Mouse (Mus musculus) cerebellum, adult (tissue): ENCODE data around the gene Fam122c.

Experiments used
- ATAC-seq: cut with Nextera tagmentation; 2 replicates; pipeline ENCODE4 v1.9.2; 2017; ENCODE audit warnings: mild to moderate bottlenecking, moderate library complexity, mixed read lengths; ENCODE audit not compliant: insufficient number of reproducible peaks, low FRiP score, low TSS enrichment

Fam122c gene

DNA sequence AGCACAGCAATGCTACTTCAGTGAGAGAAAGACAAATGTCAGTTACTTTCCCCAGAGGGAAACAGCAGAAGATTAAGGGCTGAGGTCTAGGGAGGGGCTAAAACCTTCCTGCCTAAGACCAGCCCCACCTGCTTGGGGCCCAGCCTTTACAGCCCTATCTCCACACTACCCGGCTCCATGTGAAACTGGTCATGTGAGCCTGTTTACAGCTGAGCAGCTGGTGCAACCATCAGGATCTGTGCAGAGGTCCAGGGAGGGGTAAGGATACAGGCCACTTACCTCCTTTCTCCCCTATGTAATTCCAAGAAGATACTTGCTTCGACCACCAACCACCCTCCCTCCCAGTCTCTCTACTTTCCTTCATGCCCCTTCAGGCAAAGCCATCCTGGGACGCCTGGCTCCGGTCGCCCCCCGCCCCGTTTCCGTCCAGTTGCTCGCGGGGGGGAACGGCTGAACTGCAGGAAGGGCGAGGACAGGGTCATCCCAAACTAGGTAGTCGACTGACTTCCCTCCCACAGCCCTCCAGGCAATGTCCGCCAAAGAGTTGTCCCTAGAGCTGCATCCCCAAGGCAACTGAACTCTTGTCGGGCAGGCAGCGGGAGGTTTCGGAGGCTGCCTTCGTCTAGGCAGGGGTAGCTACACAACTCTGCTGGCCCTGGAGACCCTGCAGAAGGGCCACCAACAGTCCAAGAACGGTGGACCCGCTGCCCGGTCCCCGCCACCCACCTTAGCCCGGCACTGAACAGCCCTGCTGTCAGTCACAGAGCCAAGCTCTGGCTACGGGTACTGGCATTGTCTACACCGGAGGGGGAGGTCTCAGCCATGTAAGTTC is 96.5 kb downstream of the Fam122c start:
- peak; percentile 71 for ATAC-seq

DNA sequence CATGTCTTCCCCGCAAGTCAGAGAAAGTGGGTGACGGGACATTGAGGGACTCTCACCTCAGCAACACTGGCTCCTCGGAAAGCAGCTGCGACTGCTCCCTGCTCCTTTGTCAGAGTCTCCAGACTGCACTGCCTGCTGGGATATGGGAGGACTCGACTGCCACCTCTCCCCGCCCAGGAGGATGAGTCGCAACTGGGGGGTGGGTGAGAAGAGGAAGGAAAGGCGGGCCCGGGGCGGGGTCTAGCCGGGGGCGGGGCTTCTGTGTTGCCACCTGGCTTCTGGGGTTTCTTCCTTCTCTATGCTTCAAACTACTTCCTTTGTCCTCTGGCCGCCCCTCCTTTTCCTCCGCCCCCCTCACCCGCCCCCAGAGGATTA is 97.1 kb downstream of the Fam122c start, which contains the start of gene Mospd1:
Mospd1 (minus strand) TSS at position 137 of the 375 bp plus-strand sequence.
- peak; percentile 98 for ATAC-seq
